Mouse (Mus musculus) cerebellum, adult 2 months (tissue): Measurements from ENCODE around the gene Mkrn3.
A peak's percentile ranks its signal among the peaks of the same experiment; 100 is the strongest.

Experiments
- CTCF ChIP-seq: fragments of 200-500 bp; IDR thresholded peaks from 2 replicates; pipeline ENCODE4 v1.5.1; 2011; ENCODE audit warnings: low read depth, mild to moderate bottlenecking, control low read depth, low read length, moderate library complexity, borderline replicate concordance; ENCODE audit not compliant: insufficient read depth
- POLR2A ChIP-seq: fragments of 200-500 bp; IDR thresholded peaks from 2 replicates; pipeline ENCODE4 v1.6.1; 2011; ENCODE audit warnings: low read length, control low read depth, borderline replicate concordance; ENCODE audit not compliant: insufficient read depth

DNA sequence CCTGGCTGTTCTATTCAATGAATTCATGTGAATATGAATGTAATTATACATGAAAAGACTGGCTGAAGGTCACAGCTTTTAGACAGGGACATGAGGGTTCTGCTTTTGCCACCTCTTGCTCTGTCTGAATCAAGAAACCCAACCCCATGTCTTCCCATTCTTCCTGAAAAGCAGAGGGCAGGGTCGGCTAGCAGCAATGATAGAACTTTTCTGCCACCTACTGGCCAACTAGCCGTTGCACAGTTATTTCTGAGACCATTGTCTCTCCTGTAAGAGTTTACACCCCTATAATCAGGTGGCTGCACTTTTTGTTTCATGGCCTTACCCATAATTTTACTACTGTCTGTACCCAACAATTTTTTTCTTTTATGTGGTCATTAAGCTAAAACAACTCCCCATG lies 37.5 kb downstream of the Mkrn3 start:
- TF ChIP-seq POLR2A, result no peak
- peak; percentile 63 for TF ChIP-seq CTCF
